Mouse (Mus musculus) midbrain, embryonic 13.5 days (tissue): ENCODE measurements around the gene Asb1. TPM values are rescaled to one million over a fixed set of nuclear protein-coding genes. Genes with fewer than 3 reads are reported as not detected.

ENCODE experiments used
- polyA plus RNA-seq: library from polyadenylated mRNA; unstranded; fragments of >200 nt; fragmentation: Nextera tagmentation; extraction: Ambion mirVana; gene quantifications from 2 replicates; pipeline ENCODE4 v1.2.1, GENCODE M21; 2015

Gene Asb1
- polyA plus RNA-seq, 1 experiment from 2014 or later = 10.9 TPM

Other genes with a start within 250 kb of the Asb1 start
- 11.6 and 12.4 TPM in 2 replicates for gene Scly, start 242.2 kb upstream of the Asb1 start, polyA plus RNA-seq
- 0.15 and 0.21 TPM in 2 replicates for gene Espnl, start 218.5 kb upstream of the Asb1 start, polyA plus RNA-seq
- gene Klhl30, start 189.5 kb upstream of the Asb1 start, polyA plus RNA-seq = 0.07 TPM in 1 of 2 replicates, not detected in the other
- gene Erfe, start 174.1 kb upstream of the Asb1 start, polyA plus RNA-seq = 0.24 and 0.55 TPM in 2 replicates
- gene Ilkap, start 141.7 kb upstream of the Asb1 start, polyA plus RNA-seq = 148 and 155 TPM in 2 replicates
- gene Hes6, start 126.5 kb upstream of the Asb1 start, polyA plus RNA-seq = 316 and 357 TPM in 2 replicates
- gene Per2, start 81.2 kb upstream of the Asb1 start, polyA plus RNA-seq = 4.4 and 4.7 TPM in 2 replicates
- 10.8 and 11.3 TPM in 2 replicates for gene Traf3ip1, start 45.9 kb upstream of the Asb1 start, polyA plus RNA-seq